Mouse (Mus musculus) cerebellum, adult 2 months (tissue): ENCODE results near the gene Evi2b.

ENCODE experiments used
- CTCF ChIP-seq: fragments of 200-500 bp; IDR thresholded peaks from 2 replicates; pipeline ENCODE4 v1.5.1; 2011; ENCODE audit warnings: low read depth, mild to moderate bottlenecking, control low read depth, low read length, moderate library complexity, borderline replicate concordance; ENCODE audit not compliant: insufficient read depth
- POLR2A ChIP-seq: fragments of 200-500 bp; IDR thresholded peaks from 2 replicates; pipeline ENCODE4 v1.6.1; 2011; ENCODE audit warnings: low read length, control low read depth, borderline replicate concordance; ENCODE audit not compliant: insufficient read depth

GRCm38 (mm10) chr11:79563493-79563892, 39.9 kb upstream of the Evi2b start:
- TF ChIP-seq CTCF, result no peak
- no peak for TF ChIP-seq POLR2A
